Mouse (Mus musculus): ENCODE data around the gene Smarcd3. TPM values are rescaled to one million over a fixed set of nuclear protein-coding genes. Genes with fewer than 3 reads are reported as not detected.
A peak's percentile ranks its signal among the peaks of the same experiment; 100 is the strongest.
"Not testable (repeated sequence)": the region's sequence is repeated elsewhere in the genome, so short reads cannot be mapped to it uniquely, and the experiment has no call there.

Smarcd3 gene
- polyA plus RNA-seq, 1 experiment from 2014 or later, result 1.3 TPM

- Histone ChIP-seq H3K27me3 (peaks cover 16% of the 10 kb centered on the region), H3K9me3 (replicated peaks) (no peaks in the 10 kb centered on the region), H3K36me3 (replicated peaks) (peaks cover 19% of the 10 kb centered on the region), H3K4me1 (replicated peaks) (peaks cover 44% of the 10 kb centered on the region), H3K27ac (replicated peaks) (peak within 1 kb of the TSS; percentile 69), H3K4me2 (peak within 1 kb of the TSS; percentile 77), H3K4me3 (replicated peaks) (peak within 1 kb of the TSS; percentile 81), H3K9ac (peak within 1 kb of the TSS; percentile 71)
- peak; percentile 83 for ATAC-seq (ENCODE audit: insufficient read depth)
- WGBS (ENCODE audit: insufficient replicate concordance), result 0% methylated on average over 43 of the region's 43 CpGs
These were observed 37.5 kb downstream of the Smarcd3 start, which contains the start of gene Chpf2 for GRCm38 (mm10) chr5:24586547-24587199. Chpf2 (plus strand) TSS chr5:24586741.

GRCm38 (mm10) chr5:24586106-24586505 lies 38.1 kb downstream of the Smarcd3 start:
- ATAC-seq (ENCODE audit: insufficient read depth), result peak; percentile 8; the same call in 1 of the 2 replicates
- WGBS (ENCODE audit: insufficient replicate concordance), result 11% methylated on average over 8 of the region's 8 CpGs

DNA sequence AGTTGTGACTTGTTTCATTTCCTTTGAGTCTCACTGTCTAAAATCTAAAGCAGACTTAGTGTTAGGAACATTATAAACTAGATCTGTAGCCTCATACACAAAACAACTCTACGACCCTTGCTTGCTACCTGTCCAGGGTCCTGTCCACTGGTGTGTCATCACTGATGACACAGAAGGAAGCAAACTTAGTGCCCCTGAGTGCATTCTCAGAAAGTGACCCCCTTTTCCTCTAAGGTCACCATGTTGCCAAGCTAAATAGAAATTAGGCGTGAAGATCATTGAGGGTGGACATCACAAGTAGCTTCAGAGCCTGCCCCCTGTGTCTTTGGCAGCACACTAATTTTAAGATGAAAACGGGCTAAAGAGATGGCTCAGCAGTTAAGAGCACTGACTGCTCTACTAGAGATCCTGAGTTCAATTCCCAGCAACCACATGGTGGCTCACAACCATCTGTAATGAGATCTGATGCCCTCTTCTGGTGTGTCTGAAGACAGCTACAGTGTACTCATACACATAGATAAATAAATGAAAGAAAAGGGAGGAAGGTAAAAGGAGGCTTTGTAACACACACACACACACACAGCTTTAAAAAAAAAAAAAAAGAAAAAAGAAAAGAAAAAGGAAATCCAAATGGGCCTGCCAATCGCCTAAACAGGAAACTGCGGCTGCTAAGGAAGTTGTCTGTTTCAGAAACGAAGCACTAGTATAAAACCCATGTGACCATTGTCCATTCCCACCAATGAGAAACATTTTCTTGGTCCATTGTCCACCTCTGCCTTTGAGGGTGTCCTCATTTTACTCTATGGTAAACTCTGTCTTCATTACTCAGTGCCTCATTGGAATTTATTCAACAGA lies 45.9 kb downstream of the Smarcd3 start:
- peak overlapping the region; percentile 98 for H3K4me2 ChIP-seq
- no peaks in the 10 kb centered on the region for H3K27me3 ChIP-seq
- peak overlapping the region; percentile 76 for H3K27ac ChIP-seq (replicated peaks)
- peak overlapping the region; percentile 67 for H3K9ac ChIP-seq
- H3K36me3 ChIP-seq (replicated peaks), result peaks cover 19% of the 10 kb centered on the region
- H3K4me3 ChIP-seq (replicated peaks), result peak overlapping the region; percentile 82
- peaks cover 26% of the 10 kb centered on the region for H3K4me1 ChIP-seq (replicated peaks)
- no peaks in the 10 kb centered on the region for H3K9me3 ChIP-seq (replicated peaks)
- ATAC-seq (ENCODE audit: insufficient read depth), result no peak
- WGBS (ENCODE audit: insufficient replicate concordance), result 24% methylated on average over 6 of the region's 6 CpGs

More at GRCm38 (mm10) chr5:24586106-24586505, 38.1 kb downstream of the Smarcd3 start:
- Histone ChIP-seq H3K36me3 (replicated peaks) (peaks cover 19% of the 10 kb centered on the region), H3K4me1 (replicated peaks) (peaks cover 38% of the 10 kb centered on the region), H3K27me3 (peaks cover 10% of the 10 kb centered on the region), H3K4me3 (replicated peaks) (peak overlapping the region; percentile 81), H3K9me3 (replicated peaks) (no peaks in the 10 kb centered on the region), H3K9ac (peak overlapping the region; percentile 71), H3K4me2 (peak overlapping the region; percentile 77), H3K27ac (replicated peaks) (peak overlapping the region; percentile 69; the same call in 1 of the 2 replicates)

DNA sequence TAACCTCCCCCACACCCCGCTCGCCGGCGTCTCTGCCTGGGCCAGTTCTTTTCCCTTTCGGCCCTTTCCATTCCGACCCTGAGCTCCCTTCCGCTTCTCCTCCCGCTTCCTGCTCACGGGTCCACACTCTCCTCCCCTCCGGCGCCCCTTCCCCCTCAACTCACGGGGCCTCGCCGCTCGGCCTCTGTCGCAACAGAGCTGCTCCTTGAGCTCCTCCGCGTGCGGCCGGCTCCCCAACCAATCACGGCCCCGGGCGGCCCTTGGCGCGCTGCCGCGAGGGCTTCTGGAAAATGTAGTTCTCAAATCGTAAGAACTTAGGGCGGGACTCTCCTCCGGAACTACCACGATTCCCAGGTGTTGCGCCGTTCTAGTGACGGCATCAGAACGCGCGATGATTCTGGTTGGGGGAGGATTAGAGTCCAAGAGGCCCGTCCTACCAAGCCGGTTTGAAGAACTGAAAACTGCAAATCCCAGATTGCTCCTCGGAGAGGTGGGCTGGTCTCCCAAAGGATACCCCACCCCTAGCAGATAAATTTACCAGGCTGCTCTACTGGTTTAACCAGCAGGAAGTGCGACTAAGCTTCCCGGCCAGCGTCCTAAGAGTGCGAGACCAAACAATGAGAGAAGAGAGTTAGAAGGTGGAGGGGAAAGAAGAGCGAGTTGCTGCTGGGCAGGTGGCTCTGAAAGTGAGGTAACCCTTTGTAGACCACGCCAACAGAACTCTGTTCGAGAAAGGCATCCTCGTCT lies 46.9 kb downstream of the Smarcd3 start, which contains the start of gene Abcf2:
Gene Abcf2 (minus strand): TSS at position 285 of the 747 bp plus-strand sequence.
- Histone ChIP-seq H3K9me3 (replicated peaks) (no peaks in the 10 kb centered on the region), H3K27me3 (no peaks in the 10 kb centered on the region), H3K4me2 (peak within 1 kb of the TSS; percentile 98), H3K4me3 (replicated peaks) (peak within 1 kb of the TSS; percentile 82), H3K36me3 (replicated peaks) (peaks cover 28% of the 10 kb centered on the region), H3K4me1 (replicated peaks) (peaks cover 26% of the 10 kb centered on the region), H3K27ac (replicated peaks) (peak within 1 kb of the TSS; percentile 76), H3K9ac (peak within 1 kb of the TSS; percentile 84)
- under 1% methylated on average over 48 of the region's 48 CpGs for WGBS (ENCODE audit: insufficient replicate concordance)
- peak; percentile 96 for ATAC-seq (ENCODE audit: insufficient read depth)

DNA sequence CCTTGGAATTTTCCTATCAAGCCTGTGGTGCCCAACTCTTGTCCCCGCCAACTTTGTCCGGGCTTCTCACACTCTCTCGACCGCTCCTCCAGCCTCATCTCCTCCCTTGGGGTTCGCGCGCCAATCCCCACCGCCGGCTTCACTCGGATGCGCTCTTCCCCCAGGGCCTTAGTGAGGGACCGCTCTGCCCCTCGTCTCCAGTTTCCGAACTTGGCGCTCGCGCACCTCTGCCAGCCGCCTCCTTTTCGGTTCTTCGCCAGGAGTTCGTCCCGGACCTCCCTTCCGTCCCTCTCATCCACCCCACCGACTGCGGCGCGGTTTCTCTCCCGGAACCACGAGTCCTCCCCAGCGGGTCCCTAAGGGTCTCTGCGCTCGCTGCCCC lies 47.4 kb downstream of the Smarcd3 start:
- Histone ChIP-seq H3K4me3 (replicated peaks) (peak overlapping the region; percentile 82), H3K36me3 (replicated peaks) (peaks cover 34% of the 10 kb centered on the region), H3K27me3 (no peaks in the 10 kb centered on the region), H3K9me3 (replicated peaks) (no peaks in the 10 kb centered on the region), H3K9ac (peak overlapping the region; percentile 84), H3K4me1 (replicated peaks) (peaks cover 26% of the 10 kb centered on the region), H3K4me2 (peak overlapping the region; percentile 98), H3K27ac (replicated peaks) (peak overlapping the region; percentile 76; the same call in 1 of the 2 replicates)
- peak; percentile 16 for ATAC-seq (ENCODE audit: insufficient read depth)
- WGBS (ENCODE audit: insufficient replicate concordance), result under 1% methylated on average over 32 of the region's 32 CpGs

GRCm38 (mm10) chr5:24575948-24576347 lies 48.3 kb downstream of the Smarcd3 start:
- no peak for ATAC-seq (ENCODE audit: insufficient read depth)

GRCm38 (mm10) chr5:24556709-24557108 lies 67.5 kb downstream of the Smarcd3 start, which contains the start of gene 4931409K22Rik:
4931409K22Rik (minus strand) TSS chr5:24556809.
- Histone ChIP-seq H3K36me3 (replicated peaks) (no peaks in the 10 kb centered on the region), H3K9ac (no peak within 1 kb of the TSS), H3K9me3 (replicated peaks) (no peaks in the 10 kb centered on the region), H3K27ac (replicated peaks) (no peak within 1 kb of the TSS), H3K4me3 (replicated peaks) (no peak within 1 kb of the TSS), H3K4me1 (replicated peaks) (no peaks in the 10 kb centered on the region), H3K27me3 (peaks cover 21% of the 10 kb centered on the region; the same call in 1 of the 2 replicates), H3K4me2 (no peak within 1 kb of the TSS)
- ATAC-seq (ENCODE audit: insufficient read depth), result no peak
- 41% methylated on average over 2 of the region's 2 CpGs for WGBS (ENCODE audit: insufficient replicate concordance)

More at GRCm38 (mm10) chr5:24575948-24576347, 48.3 kb downstream of the Smarcd3 start:
- Histone ChIP-seq H3K4me3 (replicated peaks) (peak overlapping the region; percentile 82), H3K4me1 (replicated peaks) (peaks cover 26% of the 10 kb centered on the region), H3K36me3 (replicated peaks) (peaks cover 42% of the 10 kb centered on the region), H3K9me3 (replicated peaks) (no peaks in the 10 kb centered on the region), H3K9ac (peak overlapping the region; percentile 84; the same call in 1 of the 2 replicates), H3K4me2 (peak overlapping the region; percentile 98), H3K27me3 (no peaks in the 10 kb centered on the region), H3K27ac (replicated peaks) (no peak overlapping the region)
- WGBS (ENCODE audit: insufficient replicate concordance), result 80% methylated on average over 1 of the region's 1 CpGs

- H3K9ac ChIP-seq; ATAC-seq (ENCODE audit: insufficient read depth); H3K9me3 ChIP-seq (replicated peaks); H3K27ac ChIP-seq (replicated peaks); H3K36me3 ChIP-seq (replicated peaks); H3K4me1 ChIP-seq (replicated peaks); H3K4me3 ChIP-seq (replicated peaks); H3K4me2 ChIP-seq: not testable (repeated sequence)
- H3K27me3 ChIP-seq, result peaks cover 35% of the 10 kb centered on the region
- WGBS (ENCODE audit: insufficient replicate concordance), result 77% methylated on average over 7 of the region's 7 CpGs
These were observed 68.9 kb downstream of the Smarcd3 start for GRCm38 (mm10) chr5:24555335-24555734.

GRCm38 (mm10) chr5:24553621-24554244 lies 70.5 kb downstream of the Smarcd3 start:
- Histone ChIP-seq H3K9me3 (replicated peaks) (no peaks in the 10 kb centered on the region), H3K4me2 (no peak overlapping the region), H3K36me3 (replicated peaks) (no peaks in the 10 kb centered on the region), H3K4me1 (replicated peaks) (no peaks in the 10 kb centered on the region), H3K4me3 (replicated peaks) (no peak overlapping the region), H3K27ac (replicated peaks) (no peak overlapping the region), H3K9ac (no peak overlapping the region), H3K27me3 (peaks cover 47% of the 10 kb centered on the region)
- WGBS (ENCODE audit: insufficient replicate concordance), result 42% methylated on average over 5 of the region's 5 CpGs
- no peak for ATAC-seq (ENCODE audit: insufficient read depth)

GRCm38 (mm10) chr5:24551317-24551688 lies 72.9 kb downstream of the Smarcd3 start:
- no peaks in the 10 kb centered on the region for H3K9me3 ChIP-seq (replicated peaks)
- WGBS (ENCODE audit: insufficient replicate concordance), result 22% methylated on average over 2 of the region's 2 CpGs
- H3K4me1 ChIP-seq (replicated peaks), result no peaks in the 10 kb centered on the region
- ATAC-seq (ENCODE audit: insufficient read depth), result no peak
- no peak overlapping the region for H3K9ac ChIP-seq
- H3K4me2 ChIP-seq, result no peak overlapping the region
- H3K27me3 ChIP-seq, result peaks cover 50% of the 10 kb centered on the region
- no peak overlapping the region for H3K27ac ChIP-seq (replicated peaks)
- no peak overlapping the region for H3K4me3 ChIP-seq (replicated peaks)
- no peaks in the 10 kb centered on the region for H3K36me3 ChIP-seq (replicated peaks)
